Mouse (Mus musculus): ENCODE data around the gene Psd. TPM values are rescaled to one million over a fixed set of nuclear protein-coding genes. Genes with fewer than 3 reads are reported as not detected.

Gene Psd
- polyA plus RNA-seq, 1 experiment from 2014 or later, result 4.5 TPM

- no peak overlapping the region for H3K27ac ChIP-seq
- H3K4me2 ChIP-seq, result peak overlapping the region; percentile 84
- peak overlapping the region; percentile 39 for H3K9ac ChIP-seq
- H3K4me3 ChIP-seq, result peak overlapping the region; percentile 53
- H3K36me3 ChIP-seq, result peaks cover under 1% of the 10 kb centered on the region; the same call in 1 of the 2 replicates
- peaks cover 93% of the 10 kb centered on the region for H3K27me3 ChIP-seq
- peak; percentile 11; the same call in 1 of the 2 replicates for ATAC-seq (replicated peaks; ENCODE audit: insufficient number of reproducible peaks, insufficient read depth, low FRiP score, low read depth)
- 1% methylated on average over 39 of the region's 48 CpGs for WGBS
- H3K4me1 ChIP-seq (replicated peaks), result peaks cover 45% of the 10 kb centered on the region
- H3K9me3 ChIP-seq (replicated peaks), result no peaks in the 10 kb centered on the region
Observed at GRCm38 (mm10) chr19:46317546-46317885, 9.4 kb downstream of the Psd start.

GRCm38 (mm10) chr19:46316846-46317545, 10.0 kb downstream of the Psd start:
- H3K27me3 ChIP-seq, result peaks cover 90% of the 10 kb centered on the region
- H3K4me2 ChIP-seq, result peak overlapping the region; percentile 84
- 34% methylated on average over 15 of the region's 15 CpGs for whole genome bisulfite sequencing
- H3K27ac ChIP-seq, result no peak overlapping the region
- no peaks in the 10 kb centered on the region for H3K9me3 ChIP-seq (replicated peaks)
- H3K4me1 ChIP-seq (replicated peaks), result peaks cover 45% of the 10 kb centered on the region
- ATAC-seq (replicated peaks; ENCODE audit: insufficient number of reproducible peaks, insufficient read depth, low FRiP score, low read depth), result no peak
- 0 out of 2 replicates have a peak overlapping the region, but pooled peaks have one; percentile 39 for H3K9ac ChIP-seq
- peaks cover 6% of the 10 kb centered on the region; the same call in 1 of the 2 replicates for H3K36me3 ChIP-seq
- peak overlapping the region; percentile 53 for H3K4me3 ChIP-seq

GRCm38 (mm10) chr19:46315752-46316610, 11.0 kb downstream of the Psd start:
- H3K36me3 ChIP-seq, result peaks cover 16% of the 10 kb centered on the region
- H3K4me2 ChIP-seq, result 0 out of 2 replicates have a peak overlapping the region, but pooled peaks have one; percentile 84
- no peaks in the 10 kb centered on the region for H3K9me3 ChIP-seq (replicated peaks)
- H3K4me1 ChIP-seq (replicated peaks), result peaks cover 42% of the 10 kb centered on the region
- no peak overlapping the region for H3K27ac ChIP-seq
- H3K4me3 ChIP-seq, result no peak overlapping the region
- 39% methylated on average over 12 of the region's 12 CpGs for WGBS
- no peak for ATAC-seq (replicated peaks; ENCODE audit: insufficient number of reproducible peaks, insufficient read depth, low FRiP score, low read depth)
- no peak overlapping the region for H3K9ac ChIP-seq
- peaks cover 86% of the 10 kb centered on the region for H3K27me3 ChIP-seq

- Histone ChIP-seq H3K4me3 (no peak overlapping the region), H3K9ac (no peak overlapping the region), H3K36me3 (peaks cover 25% of the 10 kb centered on the region), H3K9me3 (replicated peaks) (no peaks in the 10 kb centered on the region), H3K27ac (no peak overlapping the region), H3K4me2 (no peak overlapping the region), H3K27me3 (peaks cover 81% of the 10 kb centered on the region), H3K4me1 (replicated peaks) (peaks cover 42% of the 10 kb centered on the region)
- no peak for ATAC-seq (replicated peaks; ENCODE audit: insufficient number of reproducible peaks, insufficient read depth, low FRiP score, low read depth)
- 30% methylated on average over 14 of the region's 14 CpGs for WGBS
Observed at GRCm38 (mm10) chr19:46314872-46315742, 11.8 kb downstream of the Psd start.

- Histone ChIP-seq H3K9me3 (replicated peaks) (no peaks in the 10 kb centered on the region), H3K4me2 (no peak overlapping the region), H3K9ac (no peak overlapping the region; the same call in 1 of the 2 replicates), H3K36me3 (peaks cover 31% of the 10 kb centered on the region), H3K27ac (no peak overlapping the region), H3K27me3 (peaks cover 78% of the 10 kb centered on the region), H3K4me1 (replicated peaks) (peaks cover 44% of the 10 kb centered on the region), H3K4me3 (no peak overlapping the region)
- ATAC-seq (replicated peaks; ENCODE audit: insufficient number of reproducible peaks, insufficient read depth, low FRiP score, low read depth), result no peak
- WGBS, result 18% methylated on average over 18 of the region's 18 CpGs
Observed at GRCm38 (mm10) chr19:46314151-46314601, 12.8 kb downstream of the Psd start.

- Histone ChIP-seq H3K27me3 (peaks cover 72% of the 10 kb centered on the region), H3K36me3 (peaks cover 31% of the 10 kb centered on the region), H3K4me3 (no peak overlapping the region), H3K9ac (no peak overlapping the region; the same call in 1 of the 2 replicates), H3K4me1 (replicated peaks) (peaks cover 44% of the 10 kb centered on the region), H3K4me2 (no peak overlapping the region), H3K27ac (no peak overlapping the region), H3K9me3 (replicated peaks) (no peaks in the 10 kb centered on the region)
- no peak for ATAC-seq (replicated peaks; ENCODE audit: insufficient number of reproducible peaks, insufficient read depth, low FRiP score, low read depth)
- WGBS, result 69% methylated on average over 6 of the region's 6 CpGs
Observed at GRCm38 (mm10) chr19:46313591-46313990, 13.4 kb downstream of the Psd start.

- WGBS, result 83% methylated on average over 9 of the region's 9 CpGs
- no peak overlapping the region for H3K9ac ChIP-seq
Observed at GRCm38 (mm10) chr19:46313116-46313515, 13.8 kb downstream of the Psd start.

GRCm38 (mm10) chr19:46312566-46312965, 14.4 kb downstream of the Psd start:
- Histone ChIP-seq H3K9me3 (replicated peaks) (no peaks in the 10 kb centered on the region), H3K4me3 (no peak overlapping the region), H3K9ac (no peak overlapping the region), H3K4me2 (no peak overlapping the region), H3K27ac (no peak overlapping the region), H3K4me1 (replicated peaks) (peaks cover 35% of the 10 kb centered on the region), H3K36me3 (peaks cover 38% of the 10 kb centered on the region), H3K27me3 (peaks cover 67% of the 10 kb centered on the region)
- 89% methylated on average over 21 of the region's 21 CpGs for WGBS
- no peak for ATAC-seq (replicated peaks; ENCODE audit: insufficient number of reproducible peaks, insufficient read depth, low FRiP score, low read depth)

More at GRCm38 (mm10) chr19:46313116-46313515, 13.8 kb downstream of the Psd start:
- peaks cover 33% of the 10 kb centered on the region for H3K36me3 ChIP-seq
- no peak overlapping the region for H3K4me2 ChIP-seq
- no peak for ATAC-seq (replicated peaks; ENCODE audit: insufficient number of reproducible peaks, insufficient read depth, low FRiP score, low read depth)
- H3K27me3 ChIP-seq, result peaks cover 67% of the 10 kb centered on the region
- H3K4me3 ChIP-seq, result no peak overlapping the region
- H3K27ac ChIP-seq, result no peak overlapping the region
- peaks cover 40% of the 10 kb centered on the region for H3K4me1 ChIP-seq (replicated peaks)
- no peaks in the 10 kb centered on the region for H3K9me3 ChIP-seq (replicated peaks)

- ATAC-seq (replicated peaks; ENCODE audit: insufficient number of reproducible peaks, insufficient read depth, low FRiP score, low read depth), result no peak
- H3K36me3 ChIP-seq, result peaks cover 44% of the 10 kb centered on the region
- H3K9me3 ChIP-seq (replicated peaks), result no peaks in the 10 kb centered on the region
- H3K4me3 ChIP-seq, result no peak overlapping the region
- H3K27ac ChIP-seq, result no peak overlapping the region
- peaks cover 24% of the 10 kb centered on the region for H3K4me1 ChIP-seq (replicated peaks)
- no peak overlapping the region for H3K9ac ChIP-seq
- peaks cover 62% of the 10 kb centered on the region for H3K27me3 ChIP-seq
- H3K4me2 ChIP-seq, result no peak overlapping the region
- 87% methylated on average over 9 of the region's 9 CpGs for WGBS
Observed at GRCm38 (mm10) chr19:46311341-46311740, 15.6 kb downstream of the Psd start.

GRCm38 (mm10) chr19:46310312-46310865, 16.6 kb downstream of the Psd start:
- Histone ChIP-seq H3K4me1 (replicated peaks) (peaks cover 24% of the 10 kb centered on the region), H3K9me3 (replicated peaks) (no peaks in the 10 kb centered on the region), H3K36me3 (peaks cover 44% of the 10 kb centered on the region), H3K27ac (no peak overlapping the region), H3K9ac (no peak overlapping the region), H3K4me3 (no peak overlapping the region), H3K4me2 (no peak overlapping the region), H3K27me3 (peaks cover 55% of the 10 kb centered on the region)
- 84% methylated on average over 12 of the region's 12 CpGs for WGBS
- no peak for ATAC-seq (replicated peaks; ENCODE audit: insufficient number of reproducible peaks, insufficient read depth, low FRiP score, low read depth)
